Mouse (Mus musculus) lung, embryonic 16.5 days (tissue): Measurements from ENCODE around the gene Vill. TPM values are rescaled to one million over a fixed set of nuclear protein-coding genes. Genes with fewer than 3 reads are reported as not detected.

Source experiments
- ATAC-seq: fragments of 200-750 bp; cut with Nextera tagmentation; 2 replicates; pipeline ENCODE4 v1.8.0; 2017; ENCODE audit warnings: low read depth, mild to moderate bottlenecking, moderate library complexity
- H3K27ac ChIP-seq: fragments of 300-500 bp; sonication (generic); 2 replicates; pipeline ENCODE4 v1.5.1; 2014; ENCODE audit warnings: mild to moderate bottlenecking, control low read depth, low read length
- H3K27me3 ChIP-seq: fragments of 300-500 bp; sonication (generic); 2 replicates; pipeline ENCODE4 v1.6.1; 2014; ENCODE audit warnings: low read depth, low read length, mixed read lengths; ENCODE audit not compliant: control insufficient read depth, insufficient read depth
- H3K36me3 ChIP-seq: fragments of 300-500 bp; sonication (generic); 2 replicates; pipeline ENCODE4 v1.6.1; 2014; ENCODE audit warnings: low read length; ENCODE audit not compliant: control insufficient read depth, insufficient read depth
- H3K4me1 ChIP-seq: fragments of 300-500 bp; sonication (generic); replicated peaks from 2 replicates; pipeline ENCODE4 v1.6.1; 2014; ENCODE audit warnings: low read length, mixed read lengths; ENCODE audit not compliant: control insufficient read depth, insufficient read depth
- H3K4me2 ChIP-seq: fragments of 300-500 bp; sonication (generic); 2 replicates; pipeline ENCODE4 v1.6.1; 2014; ENCODE audit warnings: low read depth, low read length, control low read depth
- H3K4me3 ChIP-seq: fragments of 300-500 bp; sonication (generic); 2 replicates; pipeline ENCODE4 v1.5.1; 2014; ENCODE audit warnings: mild to moderate bottlenecking, low read length, control low read depth
- H3K9ac ChIP-seq: fragments of 300-500 bp; sonication (generic); 2 replicates; pipeline ENCODE4 v1.6.1; 2014; ENCODE audit warnings: low read length, control low read depth
- H3K9me3 ChIP-seq: fragments of 300-500 bp; sonication (generic); 2 replicates; pipeline ENCODE4 v1.6.1; 2016; ENCODE audit warnings: low read length; ENCODE audit not compliant: control insufficient read depth
- WGBS: fragments of 180-500 bp; shearing (Covaris S2); extraction: QIAGEN DNeasy Blood & Tissue Kit; methylation state at CpG from one replicate; pipeline ENCODE4 v1.1.7; 2014; 5-methylcytosine and 5-hydroxymethylcytosine counted together
- polyA plus RNA-seq: library from polyadenylated mRNA; unstranded; fragments of >200 nt; fragmentation: Nextera tagmentation; extraction: Ambion mirVana; gene quantifications from 2 replicates; pipeline ENCODE4 v1.2.1, GENCODE M21; 2015

Gene Vill
- polyA plus RNA-seq, 1 experiment from 2014 or later, result 38.2 TPM

GRCm38 (mm10) chr9:119086451-119086850 is 33.9 kb downstream of the Vill start:
- H3K9ac ChIP-seq, result no peak overlapping the region
- no peaks in the 10 kb centered on the region for H3K36me3 ChIP-seq
- no peaks in the 10 kb centered on the region for H3K9me3 ChIP-seq
- H3K4me1 ChIP-seq, result peaks cover 9% of the 10 kb centered on the region
- no peak for ATAC-seq
- no peak overlapping the region for H3K4me3 ChIP-seq
- H3K4me2 ChIP-seq, result no peak overlapping the region
- 31% methylated on average over 1 of the region's 1 CpGs for WGBS
- no peaks in the 10 kb centered on the region for H3K27me3 ChIP-seq
- no peak overlapping the region for H3K27ac ChIP-seq

DNA sequence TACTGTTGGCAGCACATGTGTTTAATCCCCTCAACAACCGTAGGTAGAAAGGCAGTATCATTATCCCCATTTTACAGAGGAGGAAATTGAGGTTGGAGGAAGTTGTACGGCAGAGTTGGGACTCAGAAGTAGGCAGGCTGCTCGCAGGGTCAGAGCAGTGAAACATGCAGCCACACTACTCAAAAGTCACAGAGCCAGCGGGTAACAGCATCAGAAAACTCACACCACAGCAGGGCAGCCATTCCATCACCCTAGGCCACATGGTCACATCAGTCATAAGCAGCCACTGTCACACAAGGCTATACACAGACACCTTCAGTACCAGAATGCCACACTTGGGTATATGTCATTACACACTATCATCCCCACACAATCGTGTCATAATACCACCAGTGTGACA is 34.7 kb downstream of the Vill start:
- H3K9ac ChIP-seq, result no peak overlapping the region; the same call in 1 of the 2 replicates
- no peak for ATAC-seq
- H3K4me1 ChIP-seq, result peaks cover 14% of the 10 kb centered on the region
- H3K27ac ChIP-seq, result no peak overlapping the region
- H3K4me2 ChIP-seq, result peak overlapping the region; percentile 67
- H3K9me3 ChIP-seq, result no peaks in the 10 kb centered on the region
- 74% methylated on average over 5 of the region's 5 CpGs for WGBS
- H3K27me3 ChIP-seq, result peaks cover 4% of the 10 kb centered on the region; the same call in 1 of the 2 replicates
- H3K4me3 ChIP-seq, result peak overlapping the region; percentile 53; the same call in 1 of the 2 replicates
- no peaks in the 10 kb centered on the region for H3K36me3 ChIP-seq

DNA sequence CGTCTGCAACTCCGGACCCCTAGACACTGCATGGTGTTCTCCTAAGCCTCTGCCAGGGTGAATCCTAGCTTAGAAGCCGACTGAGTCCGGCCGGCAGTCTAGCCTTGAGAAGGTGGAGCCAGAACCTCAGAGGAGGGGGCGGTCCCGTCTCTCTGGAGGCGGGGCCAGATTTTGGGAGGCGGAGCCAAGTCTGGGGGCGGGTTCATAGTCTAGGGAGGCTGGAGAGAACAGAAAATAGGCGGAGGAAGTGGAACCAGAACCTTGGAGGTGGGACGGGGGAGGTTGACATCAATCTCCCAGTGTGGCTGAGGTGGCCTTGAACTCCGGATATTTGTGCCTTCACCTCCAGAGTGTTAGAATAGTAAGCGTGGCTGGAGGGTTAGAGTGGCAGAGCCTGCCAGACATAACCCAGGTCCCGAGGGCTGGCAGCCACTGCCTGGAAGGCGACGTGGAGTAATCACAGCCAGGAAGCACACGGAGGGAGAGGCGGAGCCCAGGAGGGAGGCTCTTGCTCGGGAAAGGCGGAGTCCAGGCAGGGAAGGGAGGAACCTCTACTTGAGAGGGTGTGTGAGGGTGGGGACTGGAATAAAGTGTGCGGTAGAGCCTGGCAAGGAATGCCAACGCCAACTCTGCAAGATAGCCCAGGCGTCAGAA is 35.7 kb downstream of the Vill start:
- no peaks in the 10 kb centered on the region for H3K36me3 ChIP-seq
- H3K4me2 ChIP-seq, result peak overlapping the region; percentile 67
- peak overlapping the region; percentile 89 for H3K27ac ChIP-seq
- WGBS, result under 1% methylated on average over 24 of the region's 24 CpGs
- peak overlapping the region; percentile 57 for H3K9ac ChIP-seq
- peak; percentile 94 for ATAC-seq
- no peaks in the 10 kb centered on the region for H3K9me3 ChIP-seq
- peak overlapping the region; percentile 53 for H3K4me3 ChIP-seq
- peaks cover 4% of the 10 kb centered on the region; the same call in 1 of the 2 replicates for H3K27me3 ChIP-seq
- peaks cover 19% of the 10 kb centered on the region for H3K4me1 ChIP-seq

DNA sequence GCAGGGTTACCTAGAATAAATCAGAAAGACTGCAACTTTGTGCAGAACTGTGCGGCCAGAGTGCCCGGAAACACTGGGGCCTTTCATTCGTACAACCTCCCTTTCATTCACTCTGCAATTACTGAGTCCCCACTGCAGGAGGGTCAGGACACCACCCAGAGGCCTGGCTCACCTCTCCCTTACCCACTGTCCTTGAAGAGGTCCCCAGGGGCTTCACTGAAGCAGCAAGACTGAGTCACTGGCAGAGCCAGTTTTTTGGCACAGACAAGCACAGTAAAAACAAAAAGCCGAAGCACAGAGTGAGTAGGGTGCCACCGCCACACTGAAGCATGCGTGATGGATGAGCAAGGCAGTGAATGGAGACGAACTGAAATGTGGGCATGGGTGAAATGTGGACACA is 36.9 kb downstream of the Vill start:
- no peak overlapping the region for H3K9ac ChIP-seq
- peaks cover 4% of the 10 kb centered on the region; the same call in 1 of the 2 replicates for H3K27me3 ChIP-seq
- no peaks in the 10 kb centered on the region for H3K36me3 ChIP-seq
- 61% methylated on average over 7 of the region's 7 CpGs for WGBS
- H3K4me2 ChIP-seq, result no peak overlapping the region
- no peak for ATAC-seq
- H3K9me3 ChIP-seq, result no peaks in the 10 kb centered on the region
- H3K27ac ChIP-seq, result no peak overlapping the region
- peaks cover 25% of the 10 kb centered on the region for H3K4me1 ChIP-seq
- H3K4me3 ChIP-seq, result no peak overlapping the region

- H3K9me3 ChIP-seq, result no peaks in the 10 kb centered on the region
- H3K27me3 ChIP-seq, result peaks cover 4% of the 10 kb centered on the region; the same call in 1 of the 2 replicates
- no peaks in the 10 kb centered on the region for H3K36me3 ChIP-seq
- no peak overlapping the region for H3K4me2 ChIP-seq
- no peak overlapping the region for H3K9ac ChIP-seq
- H3K4me3 ChIP-seq, result no peak overlapping the region
- WGBS, result 90% methylated on average over 5 of the region's 5 CpGs
- peaks cover 34% of the 10 kb centered on the region for H3K4me1 ChIP-seq
- ATAC-seq, result no peak
- H3K27ac ChIP-seq, result no peak overlapping the region
These were observed 37.9 kb downstream of the Vill start for GRCm38 (mm10) chr9:119090462-119090861.

DNA sequence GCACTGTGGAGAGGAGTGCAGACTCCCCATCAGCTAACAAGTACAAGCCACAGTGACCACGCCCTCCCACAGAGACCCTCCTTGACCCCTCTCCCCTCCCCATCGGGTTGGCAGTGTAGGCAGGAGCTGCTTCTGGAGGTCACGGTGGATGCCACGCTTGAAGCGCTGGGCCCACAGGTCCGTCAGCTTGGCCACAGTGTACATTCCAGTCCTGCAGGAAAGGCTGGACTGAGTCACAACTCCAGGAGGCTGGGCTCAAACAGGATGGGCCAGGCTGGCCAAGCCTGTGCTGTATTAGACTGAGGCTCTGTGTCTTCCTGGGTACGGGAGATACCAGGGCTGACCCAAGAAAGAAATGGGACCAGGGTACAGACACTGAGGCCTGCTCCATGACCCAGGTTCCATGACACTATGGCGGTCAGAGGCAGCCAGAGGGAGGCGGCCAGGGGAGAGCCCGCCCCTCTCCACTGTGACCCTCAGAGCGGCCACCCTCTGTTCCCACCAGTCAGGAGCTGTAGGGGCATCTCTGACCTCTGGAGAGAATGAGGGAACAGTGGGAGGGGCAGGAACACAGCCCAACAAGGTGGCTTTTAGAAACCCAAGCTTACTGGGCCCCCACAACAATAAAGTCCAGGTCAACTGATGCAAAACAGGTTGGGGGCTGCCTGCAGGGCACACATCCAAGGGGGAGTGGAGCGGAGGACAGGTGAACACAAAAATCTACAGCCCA is 39.2 kb downstream of the Vill start:
- H3K4me3 ChIP-seq, result no peak overlapping the region
- H3K36me3 ChIP-seq, result no peaks in the 10 kb centered on the region
- H3K4me1 ChIP-seq, result peaks cover 34% of the 10 kb centered on the region
- H3K4me2 ChIP-seq, result peak overlapping the region; percentile 70; the same call in 1 of the 2 replicates
- H3K27ac ChIP-seq, result no peak overlapping the region
- no peak for ATAC-seq
- no peak overlapping the region; the same call in 1 of the 2 replicates for H3K9ac ChIP-seq
- H3K27me3 ChIP-seq, result peaks cover 4% of the 10 kb centered on the region; the same call in 1 of the 2 replicates
- no peaks in the 10 kb centered on the region for H3K9me3 ChIP-seq
- 71% methylated on average over 12 of the region's 12 CpGs for WGBS

DNA sequence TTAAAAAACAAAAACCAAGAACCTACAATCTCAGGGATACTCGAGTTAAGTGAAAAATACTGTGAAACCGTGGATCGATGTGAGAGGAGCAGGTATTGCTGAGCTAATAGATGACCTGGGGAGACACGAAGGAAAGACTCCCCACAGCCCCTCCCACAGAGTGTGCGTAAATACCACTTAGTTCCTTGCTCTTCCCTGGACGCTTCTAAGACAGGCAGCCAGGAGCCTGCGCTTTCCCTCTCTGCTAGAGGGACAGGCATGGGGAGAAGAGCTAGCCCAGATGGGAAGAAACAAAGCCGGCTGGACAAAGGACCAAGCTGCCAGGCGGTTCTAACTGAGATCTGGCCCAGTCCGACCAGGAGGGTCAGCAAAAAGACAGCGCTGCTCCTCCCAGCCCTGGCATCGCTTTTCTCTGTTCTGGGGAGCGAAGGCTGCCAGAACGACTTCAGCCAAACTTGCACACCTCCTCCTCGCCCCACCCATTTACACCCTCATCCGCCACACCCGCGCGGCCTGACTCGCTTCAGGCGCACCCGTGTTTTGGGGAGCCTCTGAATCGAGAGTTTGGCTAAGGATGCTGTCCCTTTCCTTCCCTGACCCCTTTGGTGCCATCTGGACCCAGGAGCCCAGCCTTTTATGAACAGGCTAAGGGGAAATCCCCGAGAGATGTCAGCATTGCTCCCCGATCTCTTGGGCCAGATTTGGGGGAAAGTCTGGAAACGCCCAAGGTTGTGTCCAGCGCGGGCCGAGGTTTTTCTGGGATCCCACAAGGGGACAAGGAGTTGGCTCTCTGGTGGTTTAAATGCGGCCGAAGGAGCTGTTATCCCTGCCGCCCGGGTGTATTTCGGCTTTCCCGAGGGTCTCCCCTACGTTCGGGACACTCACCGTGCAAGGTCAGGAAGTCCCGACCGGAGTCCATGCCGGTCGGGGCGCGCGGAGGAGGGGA is 40.2 kb downstream of the Vill start:
- H3K27me3 ChIP-seq, result peaks cover 4% of the 10 kb centered on the region; the same call in 1 of the 2 replicates
- ATAC-seq, result no peak
- 4% methylated on average over 45 of the region's 45 CpGs for WGBS
- H3K4me3 ChIP-seq, result peak overlapping the region; percentile 66
- H3K4me1 ChIP-seq, result peaks cover 30% of the 10 kb centered on the region
- no peaks in the 10 kb centered on the region for H3K9me3 ChIP-seq
- peak overlapping the region; percentile 53 for H3K9ac ChIP-seq
- no peaks in the 10 kb centered on the region for H3K36me3 ChIP-seq
- H3K4me2 ChIP-seq, result peak overlapping the region; percentile 70
- no peak overlapping the region for H3K27ac ChIP-seq

DNA sequence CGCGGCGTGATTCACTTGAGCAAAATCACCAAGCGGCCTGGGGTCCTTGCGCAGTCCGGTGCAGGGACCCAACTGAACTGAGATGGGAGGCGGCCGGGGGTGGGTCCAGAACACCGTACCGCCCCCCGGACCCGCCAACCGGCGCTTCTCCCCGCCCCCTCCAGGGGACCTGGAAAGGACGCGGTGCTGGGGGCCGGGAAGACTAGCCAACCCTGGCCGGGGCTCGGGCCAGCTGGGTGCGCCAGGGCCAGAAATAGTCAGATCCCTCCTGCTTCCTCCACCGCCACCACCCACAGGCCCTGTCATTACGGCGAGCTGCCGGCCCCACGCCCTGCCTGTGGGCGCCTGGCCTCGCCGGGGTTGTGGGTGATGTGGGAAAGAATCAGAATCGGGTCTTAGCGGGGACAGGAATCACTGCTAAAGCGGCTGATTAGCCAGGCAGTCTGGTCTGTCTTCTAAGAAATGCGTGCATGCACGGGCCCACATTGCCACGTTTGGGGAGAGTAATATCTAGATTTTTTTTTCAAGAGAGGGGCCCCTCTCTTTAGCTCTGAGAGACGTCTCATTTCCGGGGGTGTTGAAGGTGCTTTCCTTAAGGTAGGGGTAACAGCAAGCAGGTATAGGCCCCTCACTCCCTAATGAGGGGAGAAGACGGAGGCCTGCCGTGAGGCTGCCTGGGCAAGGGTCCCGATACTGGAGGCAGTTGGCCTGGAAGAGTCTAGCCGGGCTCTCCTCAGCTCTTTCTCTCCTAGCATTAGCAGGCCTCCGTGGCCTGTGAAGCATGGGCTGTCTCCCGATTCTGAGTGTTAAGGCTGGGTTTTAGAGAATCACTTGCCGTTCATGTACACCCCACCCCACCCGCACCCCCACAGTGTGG is 41.1 kb downstream of the Vill start, which contains the start of gene Plcd1:
Gene Plcd1 (minus strand): TSS at position 84 of the 877 bp plus-strand sequence.
- H3K4me3 ChIP-seq, result peak within 1 kb of the TSS; percentile 66
- peaks cover 4% of the 10 kb centered on the region; the same call in 1 of the 2 replicates for H3K27me3 ChIP-seq
- peak within 1 kb of the TSS; percentile 70 for H3K4me2 ChIP-seq
- peak within 1 kb of the TSS; percentile 65 for H3K27ac ChIP-seq
- ATAC-seq, result peak; percentile 91
- peak within 1 kb of the TSS; percentile 53 for H3K9ac ChIP-seq
- no peaks in the 10 kb centered on the region for H3K9me3 ChIP-seq
- no peaks in the 10 kb centered on the region for H3K36me3 ChIP-seq
- peaks cover 27% of the 10 kb centered on the region for H3K4me1 ChIP-seq
- WGBS, result 13% methylated on average over 40 of the region's 45 CpGs
